Mouse (Mus musculus): Measurements from ENCODE around the gene Hbb-bt.
"Not testable (repeated sequence)": the region's sequence is repeated elsewhere in the genome, so short reads cannot be mapped to it uniquely, and the experiment has no call there.

Gene Hbb-bt

DNA sequence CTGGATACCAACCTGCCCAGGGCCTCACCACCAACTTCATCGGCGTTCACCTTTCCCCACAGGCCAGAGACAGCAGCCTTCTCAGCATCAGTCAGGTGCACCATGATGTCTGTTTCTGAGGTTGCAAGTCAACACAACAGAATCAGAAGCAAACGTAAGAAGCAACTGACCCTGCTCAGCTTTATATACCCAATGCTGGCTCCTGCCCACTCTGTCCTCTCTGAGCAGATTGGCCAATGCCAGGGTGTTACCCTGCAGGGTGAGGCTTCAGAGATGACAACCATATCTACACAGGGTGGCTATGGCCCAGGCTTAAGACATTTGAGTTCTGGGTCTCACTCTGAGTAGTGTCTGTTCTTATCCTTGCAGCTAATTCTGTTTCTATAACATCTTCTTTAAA, at the start of gene Hbb-bt:
Gene Hbb-bt, minus strand, starts transcription at position 231 of the 400 bp plus-strand sequence.
- in situ Hi-C loops (cut with MboI; ENCODE audit: low pct_unique_long_range_greater_than_20kb in 1 of 2, low sequenced_read_pairs in 2 of 2, unreplicated experiment in 1 of 2): no loop called here

DNA sequence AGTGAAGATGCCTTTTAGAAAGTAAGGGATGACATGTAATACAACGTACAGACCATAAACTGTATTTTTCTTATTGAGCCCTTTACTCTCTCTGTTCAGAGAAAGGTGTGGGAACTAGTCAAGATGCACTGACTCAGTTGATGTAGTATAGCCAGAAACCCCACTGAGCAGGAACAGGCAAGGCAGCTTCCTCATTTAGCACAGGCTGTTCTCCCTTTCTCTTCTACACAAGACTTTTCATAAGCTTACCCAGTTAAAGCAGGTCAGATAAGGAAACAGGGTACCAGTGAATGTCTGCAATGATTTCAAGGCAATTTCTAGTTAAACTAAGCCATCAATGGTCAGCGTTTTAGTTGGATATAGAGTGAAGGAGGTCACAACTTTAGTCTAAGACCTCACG, 47.7 kb upstream of the Hbb-bt start:
- in situ Hi-C loops (cut with MboI; ENCODE audit: low pct_unique_long_range_greater_than_20kb in 1 of 2, low sequenced_read_pairs in 2 of 2, unreplicated experiment in 1 of 2): no loop called here

DNA sequence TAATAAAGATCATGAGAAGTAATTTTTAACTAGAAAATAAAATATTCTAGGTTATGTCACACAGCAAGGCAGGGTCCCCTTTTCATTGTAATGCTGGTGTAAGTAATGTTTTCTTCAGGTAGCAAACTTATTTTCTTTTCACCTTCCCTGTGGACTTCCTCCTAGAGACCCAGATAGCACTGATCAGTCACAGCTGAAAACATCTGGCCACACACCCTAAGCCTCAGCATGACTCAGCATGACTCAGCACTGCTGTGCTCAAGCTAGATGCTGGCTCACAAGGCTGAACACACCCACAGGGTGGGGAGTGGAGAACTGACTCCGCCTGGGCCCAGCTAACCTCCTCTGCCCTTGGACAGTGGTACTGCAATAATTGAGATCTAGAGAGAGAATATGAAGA, 47.1 kb upstream of the Hbb-bt start:
- in situ Hi-C loops (cut with MboI; ENCODE audit: low pct_unique_long_range_greater_than_20kb in 1 of 2, low sequenced_read_pairs in 2 of 2, unreplicated experiment in 1 of 2): no loop called here

DNA sequence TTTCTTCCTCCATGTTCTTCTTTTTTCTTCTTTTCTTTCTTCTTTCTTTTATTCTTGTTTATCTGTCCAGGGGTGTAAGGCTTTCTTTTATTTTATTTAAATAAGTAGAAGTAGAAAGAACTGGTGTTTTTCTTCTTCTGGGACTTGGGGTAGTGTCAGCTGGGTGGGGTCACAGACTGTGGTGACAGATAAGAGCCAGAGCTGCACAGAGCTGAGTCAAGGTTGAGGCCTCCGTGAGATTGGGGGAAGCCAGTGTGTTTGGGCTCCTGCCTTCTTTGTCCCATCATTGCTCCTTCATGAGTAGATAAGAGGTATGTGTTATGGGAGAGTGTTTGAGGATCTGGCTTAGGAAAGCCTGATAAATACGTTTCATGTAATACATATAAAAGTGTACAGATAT, 45.3 kb upstream of the Hbb-bt start:
- in situ Hi-C loops (cut with MboI; ENCODE audit: low pct_unique_long_range_greater_than_20kb in 1 of 2, low sequenced_read_pairs in 2 of 2, unreplicated experiment in 1 of 2): no loop called here

DNA sequence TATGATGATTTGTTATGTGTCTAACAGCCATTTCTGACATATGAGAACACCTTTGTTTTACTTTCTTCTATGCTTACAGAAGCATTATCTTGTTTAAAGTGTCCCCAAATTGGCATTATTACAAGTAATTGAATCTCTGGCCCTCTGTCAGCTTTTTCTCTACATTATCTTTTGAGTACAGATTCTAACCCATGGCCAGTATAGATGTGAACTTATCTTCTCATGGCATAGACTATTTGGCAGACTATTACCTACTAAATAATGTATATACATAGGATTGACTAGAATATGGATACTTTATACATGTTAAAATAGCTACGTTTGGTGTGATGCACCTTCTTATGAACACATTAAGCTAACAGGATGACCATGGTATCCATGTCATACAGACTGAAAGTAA, 40.9 kb upstream of the Hbb-bt start:
- in situ Hi-C loops (cut with MboI; ENCODE audit: low pct_unique_long_range_greater_than_20kb in 1 of 2, low sequenced_read_pairs in 2 of 2, unreplicated experiment in 1 of 2): no loop called here

DNA sequence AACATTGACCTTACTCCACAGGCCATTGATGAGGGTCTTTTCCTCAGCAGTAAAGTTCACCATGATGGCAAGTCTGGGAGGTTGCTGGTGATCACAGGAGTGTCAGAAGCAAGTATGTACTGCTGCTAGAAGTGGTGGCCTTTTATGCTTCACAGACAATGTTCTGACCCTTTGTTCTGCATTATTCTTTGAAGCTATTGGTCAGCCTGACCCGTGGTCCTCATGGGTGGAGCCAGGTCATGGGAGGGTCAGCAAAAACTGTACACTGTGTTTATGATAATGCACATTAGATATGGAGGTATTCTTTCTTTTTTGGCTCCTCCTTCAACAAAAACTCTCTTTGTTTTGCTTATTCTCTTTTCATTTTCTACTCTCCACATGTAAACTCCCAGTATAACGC, 39.3 kb upstream of the Hbb-bt start, which contains the start of gene Hbb-y:
Gene Hbb-y, minus strand, starts transcription at position 127 of the 400 bp plus-strand sequence.
- in situ Hi-C loops (cut with MboI; ENCODE audit: low pct_unique_long_range_greater_than_20kb in 1 of 2, low sequenced_read_pairs in 2 of 2, unreplicated experiment in 1 of 2): no loop called here

DNA sequence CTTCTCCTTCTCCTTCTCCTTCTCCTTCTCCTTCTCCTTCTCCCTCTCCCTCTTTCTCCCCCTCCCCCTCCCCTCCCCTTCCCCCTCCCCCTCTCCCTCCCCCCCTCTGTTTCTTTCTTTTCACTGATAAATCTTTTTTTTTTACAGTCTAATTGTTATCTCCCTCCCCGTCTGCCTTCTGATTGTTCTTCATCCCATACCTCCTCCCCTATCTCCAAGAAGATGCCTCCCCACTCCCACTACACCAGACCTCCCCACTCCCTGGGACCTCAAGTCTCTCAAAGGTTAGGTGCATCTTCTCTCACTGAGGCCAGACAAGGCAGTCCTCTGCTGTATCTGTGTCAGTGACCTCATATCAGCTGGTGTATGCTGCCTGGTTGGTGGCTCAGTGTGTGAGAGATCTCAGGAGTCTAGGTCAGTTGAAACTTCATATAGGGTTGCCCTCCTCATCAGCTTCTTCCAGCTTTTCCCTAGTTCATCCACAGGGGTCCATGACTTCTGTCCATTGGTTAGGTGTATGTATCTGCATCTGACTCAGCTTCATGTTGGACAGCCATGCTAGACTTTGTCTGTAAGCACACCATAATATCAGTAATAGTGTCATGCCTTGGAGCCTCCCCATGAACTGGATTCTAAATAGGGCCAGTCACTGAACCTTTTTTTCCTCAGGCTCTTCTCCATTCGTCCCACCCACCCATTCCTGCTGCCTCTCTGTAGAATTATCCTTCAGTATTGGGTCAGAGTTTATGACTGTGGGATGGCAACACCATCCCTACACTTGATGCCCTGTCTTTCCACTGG, 30.9 kb upstream of the Hbb-bt start:
- in situ Hi-C loops (cut with MboI; ENCODE audit: low pct_unique_long_range_greater_than_20kb in 1 of 2, low sequenced_read_pairs in 2 of 2, unreplicated experiment in 1 of 2): no loop called here

DNA sequence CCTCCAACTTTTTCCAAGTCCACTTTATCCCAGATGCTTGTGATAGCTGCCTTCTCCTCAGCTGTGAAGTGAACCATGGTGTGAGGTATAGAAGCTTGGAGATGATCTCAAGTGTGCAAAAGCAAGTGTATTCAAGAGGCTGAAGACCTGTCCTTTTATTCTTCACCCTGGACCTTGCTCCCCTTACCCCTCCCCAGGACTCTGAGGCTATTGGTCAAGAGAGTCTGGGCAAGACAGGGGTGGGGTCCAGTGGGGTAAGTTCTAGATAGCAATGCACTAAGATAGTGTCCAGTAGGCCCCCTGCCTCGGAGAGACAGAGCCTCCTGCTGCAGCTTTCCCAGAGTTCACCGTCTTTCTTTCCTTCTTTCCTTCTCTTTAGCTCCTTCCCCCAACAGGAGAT, 29.2 kb upstream of the Hbb-bt start, which contains the start of gene Hbb-bh1:
Gene Hbb-bh1, minus strand, starts transcription at position 131 of the 400 bp plus-strand sequence.
- in situ Hi-C loops (cut with MboI; ENCODE audit: low pct_unique_long_range_greater_than_20kb in 1 of 2, low sequenced_read_pairs in 2 of 2, unreplicated experiment in 1 of 2): no loop called here

DNA sequence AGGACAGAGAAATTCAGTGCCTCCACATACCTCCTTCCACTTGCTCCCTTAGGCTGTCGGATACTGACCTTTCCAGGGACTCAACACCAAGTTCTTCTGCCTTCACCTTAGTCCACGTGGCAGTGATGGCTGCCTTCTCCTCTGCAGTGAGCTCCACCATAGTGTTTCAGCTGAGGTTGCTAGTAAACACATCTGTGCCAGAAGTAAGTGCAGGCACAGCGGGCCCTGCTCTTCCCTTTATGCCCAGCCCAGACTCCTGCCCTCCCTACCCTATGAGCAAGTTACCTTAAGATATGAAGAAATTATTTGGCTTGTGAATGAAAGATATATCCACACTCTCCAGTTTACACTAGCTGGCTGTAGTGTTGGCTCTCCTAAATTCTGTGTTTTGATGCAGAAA, 26.5 kb upstream of the Hbb-bt start, which contains the start of gene Hbb-bh2:
Gene Hbb-bh2, minus strand, starts transcription at position 253 of the 400 bp plus-strand sequence.
- in situ Hi-C loops (cut with MboI; ENCODE audit: low pct_unique_long_range_greater_than_20kb in 1 of 2, low sequenced_read_pairs in 2 of 2, unreplicated experiment in 1 of 2): no loop called here

DNA sequence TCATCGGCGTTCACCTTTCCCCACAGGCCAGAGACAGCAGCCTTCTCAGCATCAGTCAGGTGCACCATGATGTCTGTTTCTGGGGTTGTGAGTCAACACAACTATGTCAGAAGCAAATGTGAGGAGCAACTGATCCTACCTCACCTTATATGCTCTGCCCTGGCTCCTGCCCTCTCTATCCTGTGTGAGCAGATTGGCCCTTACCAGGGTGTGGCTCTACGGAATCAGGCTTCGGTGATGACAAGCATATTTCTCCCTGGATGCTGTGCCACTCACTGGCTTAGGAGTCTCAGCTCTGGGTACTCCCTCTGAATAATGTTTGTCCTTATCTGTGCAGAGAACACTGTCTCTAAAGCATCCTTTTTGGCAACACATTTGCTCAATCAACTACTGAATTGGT, 14.0 kb upstream of the Hbb-bt start, which contains the start of gene Hbb-bs:
Gene Hbb-bs, minus strand, starts transcription at position 289 of the 400 bp plus-strand sequence.
- in situ Hi-C loops (cut with MboI; ENCODE audit: low pct_unique_long_range_greater_than_20kb in 1 of 2, low sequenced_read_pairs in 2 of 2, unreplicated experiment in 1 of 2): no loop called here

DNA sequence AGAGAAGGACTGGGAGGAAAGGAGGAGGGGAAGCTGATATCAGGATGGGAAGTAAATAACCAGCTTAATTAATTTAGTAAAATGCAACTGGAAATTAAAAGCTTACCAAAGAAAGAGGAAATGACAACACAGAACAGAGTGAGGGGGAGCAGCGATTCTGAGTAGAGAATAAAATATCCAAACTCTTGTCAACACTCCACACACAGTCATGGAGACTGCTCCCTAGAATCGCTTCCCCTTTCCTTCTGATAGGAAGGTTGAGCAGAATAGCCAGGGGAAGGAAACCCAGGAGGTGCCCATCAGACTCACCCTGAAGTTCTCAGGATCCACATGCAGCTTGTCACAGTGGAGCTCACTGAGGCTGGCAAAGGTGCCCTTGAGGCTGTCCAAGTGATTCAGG, 13.3 kb upstream of the Hbb-bt start:
- in situ Hi-C loops (cut with MboI; ENCODE audit: low pct_unique_long_range_greater_than_20kb in 1 of 2, low sequenced_read_pairs in 2 of 2, unreplicated experiment in 1 of 2): not testable (repeated sequence)

DNA sequence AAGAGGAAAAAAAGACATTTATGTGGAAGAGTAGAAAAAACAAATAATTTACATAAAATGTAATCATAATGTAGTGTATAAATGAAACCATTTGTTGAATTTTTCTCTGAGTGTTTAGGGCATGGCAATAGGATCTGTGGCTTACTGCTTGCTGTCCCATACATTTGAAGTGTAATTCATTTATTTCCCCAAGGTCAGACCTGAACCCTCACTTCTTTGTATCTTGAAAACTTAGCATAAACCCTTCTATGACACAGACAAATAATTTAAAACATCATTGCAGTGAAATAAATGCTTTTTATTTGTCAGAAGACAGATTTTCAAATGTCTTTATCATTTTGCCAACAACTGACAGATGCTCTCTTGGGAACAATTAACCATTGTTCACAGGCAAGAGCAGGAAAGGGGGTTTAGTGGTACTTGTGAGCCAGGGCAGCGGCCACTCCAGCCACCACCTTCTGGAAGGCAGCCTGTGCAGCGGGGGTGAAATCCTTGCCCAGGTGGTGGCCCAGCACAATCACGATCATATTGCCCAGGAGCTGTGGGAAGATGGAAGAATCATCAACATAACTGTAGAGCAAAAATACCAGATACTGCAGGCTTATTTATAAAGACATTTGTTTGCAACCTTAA, 12.6 kb upstream of the Hbb-bt start:
- in situ Hi-C loops (cut with MboI; ENCODE audit: low pct_unique_long_range_greater_than_20kb in 1 of 2, low sequenced_read_pairs in 2 of 2, unreplicated experiment in 1 of 2): no loop called here

DNA sequence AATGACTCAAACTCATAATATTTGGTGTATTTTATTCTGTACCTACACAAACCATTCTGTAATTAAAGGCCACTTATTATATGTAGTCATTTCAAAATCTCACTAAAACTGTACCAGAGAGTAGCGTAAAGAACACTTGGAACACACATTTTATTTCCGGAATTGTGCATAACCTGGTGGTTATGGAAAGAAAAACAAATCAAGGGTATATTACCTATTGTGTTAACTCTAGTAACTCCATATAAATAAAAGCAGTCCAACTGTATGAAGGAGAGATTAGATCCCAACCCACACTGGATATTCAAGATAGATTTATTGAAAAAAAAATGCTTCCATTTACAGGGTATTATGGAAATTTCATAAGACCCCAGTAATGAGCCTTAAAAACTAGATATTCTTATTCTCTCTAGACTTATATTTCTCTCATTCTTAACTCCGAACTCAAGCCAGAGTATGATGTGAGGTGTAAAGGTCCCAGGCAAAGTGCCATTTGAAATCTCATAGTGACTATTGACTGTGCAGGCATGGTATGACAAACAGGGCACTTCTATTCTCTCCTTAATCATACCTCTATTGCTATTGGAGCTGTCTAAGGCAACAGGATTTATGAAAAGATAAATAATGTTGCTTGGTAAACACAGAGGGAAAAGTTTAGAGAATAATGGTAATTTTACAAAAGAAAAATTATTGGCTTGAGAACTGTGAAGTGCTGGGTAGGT, 11.9 kb upstream of the Hbb-bt start:
- in situ Hi-C loops (cut with MboI; ENCODE audit: low pct_unique_long_range_greater_than_20kb in 1 of 2, low sequenced_read_pairs in 2 of 2, unreplicated experiment in 1 of 2): no loop called here

DNA sequence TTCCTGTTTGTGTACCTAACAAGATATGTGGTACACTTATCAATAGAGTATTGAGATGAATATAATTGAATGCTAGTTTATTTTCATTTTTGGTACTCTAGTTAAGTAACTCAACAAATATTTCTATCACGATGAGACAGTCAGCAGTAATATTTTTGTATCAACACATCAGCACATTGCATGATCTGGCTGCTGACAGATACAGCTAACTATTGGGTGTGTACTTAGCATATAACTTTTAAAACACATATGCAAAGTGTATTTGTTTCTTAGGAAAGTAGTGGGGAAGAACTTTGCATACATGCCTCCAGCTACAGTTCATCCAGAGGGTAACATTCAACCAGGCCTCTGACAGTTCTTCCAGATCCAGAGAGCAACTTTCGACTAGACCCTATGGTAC, 10.8 kb upstream of the Hbb-bt start:
- in situ Hi-C loops (cut with MboI; ENCODE audit: low pct_unique_long_range_greater_than_20kb in 1 of 2, low sequenced_read_pairs in 2 of 2, unreplicated experiment in 1 of 2): no loop called here

DNA sequence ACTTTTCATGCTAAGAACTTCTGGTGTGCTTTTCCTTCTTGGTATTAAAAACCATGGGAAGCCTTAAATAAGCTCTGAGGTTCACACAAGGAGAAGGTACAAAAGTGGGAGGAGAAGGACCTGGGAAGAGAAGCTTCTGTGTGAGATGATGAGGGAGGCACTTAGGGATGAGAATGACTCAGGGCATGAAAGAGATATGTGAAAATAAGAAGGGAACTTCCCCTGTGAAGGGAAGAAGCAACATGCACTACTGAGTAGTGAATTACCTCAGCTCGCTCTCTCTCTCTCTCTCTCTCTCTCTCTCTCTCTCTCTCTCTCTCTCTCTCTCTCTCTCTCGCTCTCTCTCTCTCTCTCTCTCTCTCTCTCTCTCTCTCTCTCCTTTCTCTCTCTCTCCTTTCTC, 1.3 kb upstream of the Hbb-bt start:
- in situ Hi-C loops (cut with MboI; ENCODE audit: low pct_unique_long_range_greater_than_20kb in 1 of 2, low sequenced_read_pairs in 2 of 2, unreplicated experiment in 1 of 2): not testable (repeated sequence)

DNA sequence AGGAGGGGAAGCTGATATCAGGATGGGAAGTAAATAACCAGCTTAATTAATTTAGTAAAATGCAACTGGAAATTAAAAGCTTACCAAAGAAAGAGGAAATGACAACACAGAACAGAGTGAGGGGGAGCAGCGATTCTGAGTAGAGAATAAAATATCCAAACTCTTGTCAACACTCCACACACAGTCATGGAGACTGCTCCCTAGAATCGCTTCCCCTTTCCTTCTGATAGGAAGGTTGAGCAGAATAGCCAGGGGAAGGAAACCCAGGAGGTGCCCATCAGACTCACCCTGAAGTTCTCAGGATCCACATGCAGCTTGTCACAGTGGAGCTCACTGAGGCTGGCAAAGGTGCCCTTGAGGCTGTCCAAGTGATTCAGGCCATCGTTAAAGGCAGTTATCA, 644 bp downstream of the Hbb-bt start:
- in situ Hi-C loops (cut with MboI; ENCODE audit: low pct_unique_long_range_greater_than_20kb in 1 of 2, low sequenced_read_pairs in 2 of 2, unreplicated experiment in 1 of 2): not testable (repeated sequence)

DNA sequence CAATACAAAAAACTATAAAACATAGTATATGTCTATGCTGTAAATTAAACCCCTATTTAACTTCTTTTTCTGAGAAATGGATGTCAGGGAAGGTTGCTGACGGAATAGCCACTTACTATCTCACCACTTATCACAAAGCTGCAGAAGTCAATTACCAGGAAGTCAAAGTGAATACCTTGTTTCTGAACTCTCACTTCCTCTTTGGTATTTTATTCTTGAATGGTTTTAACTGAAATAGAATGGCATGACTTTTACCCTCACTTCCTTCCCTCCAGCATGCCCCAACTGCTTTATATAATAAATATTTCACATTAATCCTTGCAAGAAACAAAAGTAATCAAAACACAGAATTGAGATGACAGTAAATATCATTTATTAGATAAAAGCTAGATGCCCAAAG, 1.6 kb downstream of the Hbb-bt start:
- in situ Hi-C loops (cut with MboI; ENCODE audit: low pct_unique_long_range_greater_than_20kb in 1 of 2, low sequenced_read_pairs in 2 of 2, unreplicated experiment in 1 of 2): no loop called here

DNA sequence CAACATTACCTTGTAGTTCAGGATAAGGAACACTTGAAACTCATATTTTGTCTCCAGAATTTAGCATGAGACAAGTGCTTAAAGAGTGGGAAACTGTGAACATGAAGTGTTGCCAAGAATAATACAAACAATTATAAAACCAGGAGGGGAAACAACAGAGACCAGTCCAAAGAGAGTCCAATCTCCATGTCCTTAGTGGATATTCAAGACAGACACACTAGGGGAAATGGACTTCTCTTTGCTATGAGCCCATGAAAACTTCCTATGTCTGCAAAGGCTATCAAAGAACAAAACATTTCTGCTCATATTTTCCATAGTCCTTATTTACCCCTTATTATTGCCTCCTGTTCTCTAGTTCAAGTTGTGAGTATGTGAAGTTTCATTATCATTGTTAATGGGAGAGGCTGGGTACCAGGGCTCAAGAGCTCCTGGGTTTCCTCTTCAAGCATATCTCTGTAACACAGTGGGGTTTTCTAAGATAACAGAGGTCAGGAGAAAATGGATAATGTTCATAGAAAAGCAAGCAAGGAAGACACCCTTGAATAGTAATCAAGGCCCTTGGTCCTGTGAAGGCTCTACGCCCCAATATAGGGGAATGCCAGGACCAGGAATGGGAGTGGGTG, 2.5 kb downstream of the Hbb-bt start:
- in situ Hi-C loops (cut with MboI; ENCODE audit: low pct_unique_long_range_greater_than_20kb in 1 of 2, low sequenced_read_pairs in 2 of 2, unreplicated experiment in 1 of 2): no loop called here

DNA sequence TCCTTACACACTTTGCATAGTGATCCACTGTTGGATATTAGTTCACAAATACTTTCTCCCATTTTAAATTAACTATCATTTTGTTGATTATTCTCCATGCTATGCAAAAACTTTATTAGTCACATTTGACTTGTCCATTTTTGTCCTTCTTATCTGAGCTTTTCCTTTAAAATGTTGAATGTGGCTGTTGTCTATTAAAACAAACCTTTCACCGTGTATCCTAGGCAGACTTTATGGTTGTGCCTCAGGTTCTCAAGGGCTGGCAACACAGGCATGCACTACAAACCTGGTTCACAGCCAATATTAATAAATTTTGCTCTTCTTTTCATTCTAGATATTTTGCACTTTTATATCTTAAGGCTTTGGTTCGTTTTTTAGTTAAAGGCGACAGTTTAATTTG, 3.0 kb downstream of the Hbb-bt start:
- in situ Hi-C loops (cut with MboI; ENCODE audit: low pct_unique_long_range_greater_than_20kb in 1 of 2, low sequenced_read_pairs in 2 of 2, unreplicated experiment in 1 of 2): no loop called here
